Mouse (Mus musculus) spleen, embryonic (tissue): ENCODE data around the gene Sbp.

Source experiments
- CTCF ChIA-PET: fragments of 350-600 bp; sonication (Branson Sonifier 250); formaldehyde crosslinking; loops from one replicate; lab custom pipeline; 2022; lab: Charles Lee

Gene Sbp

GRCm38 (mm10) chr17:23989802-23990201 is 48.3 kb downstream of the Sbp start:
- CTCF ChIA-PET = no interaction called here

GRCm38 (mm10) chr17:23992789-23993553 is 51.5 kb downstream of the Sbp start:
- CTCF ChIA-PET = no interaction called here

GRCm38 (mm10) chr17:23993559-23994428 is 52.3 kb downstream of the Sbp start:
- CTCF ChIA-PET = interaction anchor here (0.7 to 1.0 kb wide), 2 partner anchors 15 to 259 kb away, joined by 3 read pairs; no protein-coding TSS in a partner anchor

DNA sequence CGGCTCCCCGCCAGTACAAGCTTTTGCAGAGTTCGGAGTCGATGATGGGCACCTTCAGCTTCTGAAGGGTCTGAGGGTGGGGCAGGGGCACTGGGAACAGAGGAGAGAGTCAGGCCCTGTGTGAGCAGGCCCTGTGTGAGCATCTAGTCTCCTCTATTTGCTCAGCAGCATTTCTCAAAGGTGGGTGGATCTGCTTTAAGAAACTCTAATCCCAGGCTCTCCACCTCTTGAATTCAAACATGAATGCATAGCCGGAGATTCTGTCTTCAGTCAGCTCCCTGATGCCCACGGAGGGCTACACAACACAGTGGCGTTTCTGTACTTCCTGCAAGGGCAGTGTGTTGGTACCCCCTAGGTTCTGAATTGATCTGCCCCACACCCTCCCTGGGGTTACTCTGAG is 53.2 kb downstream of the Sbp start:
- CTCF ChIA-PET = interaction anchor here (1.0 kb wide), 1 partner anchor 14 kb away, joined by 3 read pairs; no protein-coding TSS in a partner anchor
